Mouse (Mus musculus) kidney, embryonic 16.5 days (tissue): ENCODE data around the gene Ildr2. TPM values are rescaled to one million over a fixed set of nuclear protein-coding genes. Genes with fewer than 3 reads are reported as not detected.
A peak's percentile ranks its signal among the peaks of the same experiment; 100 is the strongest.

Experiments used
- ATAC-seq: fragments of 200-750 bp; cut with Nextera tagmentation; 2 replicates; pipeline ENCODE4 v1.8.0; 2017; ENCODE audit warnings: moderate TSS enrichment; ENCODE audit not compliant: low FRiP score, low TSS enrichment
- H3K27ac ChIP-seq: fragments of 300-500 bp; sonication (generic); 2 replicates; pipeline ENCODE4 v1.5.1; 2014; ENCODE audit warnings: low read length
- H3K27me3 ChIP-seq: fragments of 300-500 bp; sonication (generic); 2 replicates; pipeline ENCODE4 v1.6.1; 2014; ENCODE audit warnings: low read length, control low read depth, mixed read lengths; ENCODE audit not compliant: insufficient read depth
- H3K36me3 ChIP-seq: fragments of 300-500 bp; sonication (generic); 2 replicates; pipeline ENCODE4 v1.6.1; 2014; ENCODE audit warnings: low read length, control low read depth, mixed read lengths; ENCODE audit not compliant: insufficient read depth
- H3K4me1 ChIP-seq: fragments of 300-500 bp; sonication (generic); 2 replicates; pipeline ENCODE4 v1.6.1; 2014; ENCODE audit warnings: low read length, control low read depth, mixed read lengths; ENCODE audit not compliant: insufficient read depth
- H3K4me2 ChIP-seq: fragments of 300-500 bp; sonication (generic); replicated peaks from 2 replicates; pipeline ENCODE4 v1.6.1; 2014; ENCODE audit warnings: low read depth, low read length
- H3K4me3 ChIP-seq: fragments of 300-500 bp; sonication (generic); 2 replicates; pipeline ENCODE4 v1.5.1; 2014; ENCODE audit warnings: mild to moderate bottlenecking, low read length
- H3K9ac ChIP-seq: fragments of 300-500 bp; sonication (generic); replicated peaks from 2 replicates; pipeline ENCODE4 v1.6.1; 2014; ENCODE audit warnings: low read length
- H3K9me3 ChIP-seq: fragments of 300-500 bp; sonication (generic); 2 replicates; pipeline ENCODE4 v1.6.1; 2016; ENCODE audit warnings: low read length, control low read depth
- WGBS: fragments of 180-500 bp; shearing (Covaris S2); extraction: QIAGEN DNeasy Blood & Tissue Kit; methylation state at CpG from one replicate; pipeline ENCODE4 v1.1.7; 2014; 5-methylcytosine and 5-hydroxymethylcytosine counted together
- polyA plus RNA-seq: library from polyadenylated mRNA; unstranded; fragments of >200 nt; fragmentation: Nextera tagmentation; extraction: Ambion mirVana; gene quantifications from 2 replicates; pipeline ENCODE4 v1.2.1, GENCODE M21; 2015

The Ildr2 gene
- polyA plus RNA-seq, 1 experiment from 2014 or later, result 1.6 TPM

- WGBS, result 45% methylated on average over 15 of the region's 15 CpGs
- H3K4me2 ChIP-seq, result no peak overlapping the region
- H3K36me3 ChIP-seq, result no peaks in the 10 kb centered on the region
- H3K27ac ChIP-seq, result no peak overlapping the region
- H3K4me3 ChIP-seq, result no peak overlapping the region
- H3K4me1 ChIP-seq, result peaks cover 4% of the 10 kb centered on the region; the same call in 1 of the 2 replicates
- peaks cover 9% of the 10 kb centered on the region; the same call in 1 of the 2 replicates for H3K27me3 ChIP-seq
- no peak overlapping the region for H3K9ac ChIP-seq
- no peaks in the 10 kb centered on the region for H3K9me3 ChIP-seq
- 0 out of 2 replicates have a peak, but pooled peaks have one; percentile 52 for ATAC-seq
These were observed 43.7 kb downstream of the Ildr2 start for GRCm38 (mm10) chr1:166297499-166298111.

- no peak for ATAC-seq
- Histone ChIP-seq H3K27ac (no peak overlapping the region), H3K4me2 (no peak overlapping the region), H3K9ac (no peak overlapping the region), H3K9me3 (no peaks in the 10 kb centered on the region), H3K27me3 (peaks cover 9% of the 10 kb centered on the region; the same call in 1 of the 2 replicates), H3K4me1 (peaks cover 4% of the 10 kb centered on the region; the same call in 1 of the 2 replicates), H3K4me3 (no peak overlapping the region), H3K36me3 (no peaks in the 10 kb centered on the region)
- 81% methylated on average over 2 of the region's 2 CpGs for WGBS
These were observed 44.9 kb downstream of the Ildr2 start for GRCm38 (mm10) chr1:166298884-166299283.

- Histone ChIP-seq H3K36me3 (no peaks in the 10 kb centered on the region), H3K27me3 (peaks cover 9% of the 10 kb centered on the region; the same call in 1 of the 2 replicates), H3K9me3 (no peaks in the 10 kb centered on the region), H3K9ac (no peak overlapping the region), H3K27ac (no peak overlapping the region), H3K4me1 (peaks cover 4% of the 10 kb centered on the region; the same call in 1 of the 2 replicates), H3K4me3 (no peak overlapping the region), H3K4me2 (no peak overlapping the region)
- no peak for ATAC-seq
- 69% methylated on average over 8 of the region's 8 CpGs for WGBS
These were observed 45.9 kb downstream of the Ildr2 start for GRCm38 (mm10) chr1:166299821-166300220.

GRCm38 (mm10) chr1:166300526-166300925, 46.6 kb downstream of the Ildr2 start:
- Histone ChIP-seq H3K27me3 (peaks cover 9% of the 10 kb centered on the region; the same call in 1 of the 2 replicates), H3K9me3 (no peaks in the 10 kb centered on the region), H3K36me3 (no peaks in the 10 kb centered on the region), H3K9ac (no peak overlapping the region), H3K27ac (no peak overlapping the region), H3K4me1 (peaks cover 4% of the 10 kb centered on the region; the same call in 1 of the 2 replicates), H3K4me3 (no peak overlapping the region), H3K4me2 (no peak overlapping the region)
- 68% methylated on average over 3 of the region's 3 CpGs for WGBS
- ATAC-seq, result no peak

GRCm38 (mm10) chr1:166304352-166305240, 50.7 kb downstream of the Ildr2 start:
- Histone ChIP-seq H3K4me3 (no peak overlapping the region), H3K9ac (no peak overlapping the region), H3K27me3 (peaks cover 26% of the 10 kb centered on the region), H3K4me2 (no peak overlapping the region), H3K36me3 (no peaks in the 10 kb centered on the region), H3K4me1 (peaks cover 10% of the 10 kb centered on the region), H3K27ac (no peak overlapping the region), H3K9me3 (no peaks in the 10 kb centered on the region)
- 68% methylated on average over 8 of the region's 8 CpGs for WGBS
- ATAC-seq, result no peak

- Histone ChIP-seq H3K27me3 (peaks cover 42% of the 10 kb centered on the region), H3K4me3 (peak overlapping the region; percentile 48), H3K4me2 (peak overlapping the region; percentile 96), H3K36me3 (no peaks in the 10 kb centered on the region), H3K27ac (no peak overlapping the region), H3K4me1 (peaks cover 10% of the 10 kb centered on the region), H3K9me3 (no peaks in the 10 kb centered on the region), H3K9ac (peak overlapping the region; percentile 8)
- ATAC-seq, result no peak
- WGBS, result 14% methylated on average over 5 of the region's 5 CpGs
These were observed 54.5 kb downstream of the Ildr2 start for GRCm38 (mm10) chr1:166308471-166308850.

- H3K4me3 ChIP-seq, result peak overlapping the region; percentile 48
- H3K4me1 ChIP-seq, result peaks cover 10% of the 10 kb centered on the region
- peak overlapping the region; percentile 8 for H3K9ac ChIP-seq
- ATAC-seq, result peak; percentile 80
- H3K27me3 ChIP-seq, result peaks cover 42% of the 10 kb centered on the region
- WGBS, result 1% methylated on average over 94 of the region's 94 CpGs
- H3K9me3 ChIP-seq, result no peaks in the 10 kb centered on the region
- H3K27ac ChIP-seq, result no peak overlapping the region
- peak overlapping the region; percentile 96 for H3K4me2 ChIP-seq
- no peaks in the 10 kb centered on the region for H3K36me3 ChIP-seq
These were observed 55.1 kb downstream of the Ildr2 start for GRCm38 (mm10) chr1:166308851-166309715.

GRCm38 (mm10) chr1:166311151-166311550, 57.2 kb downstream of the Ildr2 start:
- H3K9me3 ChIP-seq, result no peaks in the 10 kb centered on the region
- no peak for ATAC-seq
- peaks cover 10% of the 10 kb centered on the region for H3K4me1 ChIP-seq
- 71% methylated on average over 5 of the region's 5 CpGs for WGBS
- H3K27me3 ChIP-seq, result peaks cover 42% of the 10 kb centered on the region
- no peak overlapping the region for H3K4me3 ChIP-seq
- no peak overlapping the region for H3K27ac ChIP-seq
- H3K9ac ChIP-seq, result no peak overlapping the region
- no peaks in the 10 kb centered on the region for H3K36me3 ChIP-seq
- H3K4me2 ChIP-seq, result no peak overlapping the region

GRCm38 (mm10) chr1:166313637-166314036, 59.7 kb downstream of the Ildr2 start:
- Histone ChIP-seq H3K4me1 (peaks cover 8% of the 10 kb centered on the region), H3K27ac (no peak overlapping the region), H3K27me3 (peaks cover 25% of the 10 kb centered on the region), H3K9me3 (no peaks in the 10 kb centered on the region), H3K9ac (no peak overlapping the region), H3K4me3 (no peak overlapping the region), H3K36me3 (no peaks in the 10 kb centered on the region), H3K4me2 (no peak overlapping the region)
- no peak for ATAC-seq
- WGBS, result 64% methylated on average over 1 of the region's 1 CpGs
